Mouse (Mus musculus) hindbrain, embryonic 16.5 days (tissue): ENCODE measurements at regions not wholly inside any gene's neighbourhood (a gene's known extent, or its start where the extent isn't known, plus 50 kb on each side); places are given as distances from the start of the nearest gene placed in this dataset.

ENCODE experiments used
- ATAC-seq: fragments of 200-750 bp; cut with Nextera tagmentation; 2 replicates; pipeline ENCODE4 v1.8.0; 2017; ENCODE audit warnings: moderate TSS enrichment, moderate library complexity
- H3K27ac ChIP-seq: fragments of 300-500 bp; sonication (generic); 2 replicates; pipeline ENCODE4 v1.5.1; 2014; ENCODE audit warnings: low read depth, mild to moderate bottlenecking, control low read depth, low read length, moderate library complexity
- H3K27me3 ChIP-seq: fragments of 300-500 bp; sonication (generic); replicated peaks from 2 replicates; pipeline ENCODE4 v1.6.1; 2014; ENCODE audit warnings: low read length; ENCODE audit not compliant: control insufficient read depth, insufficient read depth
- H3K36me3 ChIP-seq: fragments of 300-500 bp; sonication (generic); 2 replicates; pipeline ENCODE4 v1.6.1; 2014; ENCODE audit warnings: mild to moderate bottlenecking, low read length, moderate library complexity, mixed read lengths; ENCODE audit not compliant: control insufficient read depth, insufficient read depth
- H3K4me1 ChIP-seq: fragments of 300-500 bp; sonication (generic); 2 replicates; pipeline ENCODE4 v1.6.1; 2014; ENCODE audit warnings: low read depth, low read length; ENCODE audit not compliant: control insufficient read depth, insufficient read depth
- H3K4me2 ChIP-seq: fragments of 300-500 bp; sonication (generic); 2 replicates; pipeline ENCODE4 v1.6.1; 2014; ENCODE audit warnings: mild to moderate bottlenecking, low read length, control low read depth, moderate library complexity
- H3K4me3 ChIP-seq: fragments of 300-500 bp; sonication (generic); 2 replicates; pipeline ENCODE4 v1.5.1; 2014; ENCODE audit warnings: mild to moderate bottlenecking, low read length, control low read depth, moderate library complexity
- H3K9ac ChIP-seq: fragments of 300-500 bp; sonication (generic); 2 replicates; pipeline ENCODE4 v1.6.1; 2014; ENCODE audit warnings: low read depth, mild to moderate bottlenecking, control low read depth, low read length, moderate library complexity
- H3K9me3 ChIP-seq: fragments of 300-500 bp; sonication (generic); 2 replicates; pipeline ENCODE4 v1.6.1; 2014; ENCODE audit warnings: mild to moderate bottlenecking, low read length, moderate library complexity; ENCODE audit not compliant: control insufficient read depth
- WGBS: fragments of 180-500 bp; shearing (Covaris S2); extraction: QIAGEN DNeasy Blood & Tissue Kit; methylation state at CpG from one replicate; pipeline ENCODE4 v1.1.7; 2014; 5-methylcytosine and 5-hydroxymethylcytosine counted together

DNA sequence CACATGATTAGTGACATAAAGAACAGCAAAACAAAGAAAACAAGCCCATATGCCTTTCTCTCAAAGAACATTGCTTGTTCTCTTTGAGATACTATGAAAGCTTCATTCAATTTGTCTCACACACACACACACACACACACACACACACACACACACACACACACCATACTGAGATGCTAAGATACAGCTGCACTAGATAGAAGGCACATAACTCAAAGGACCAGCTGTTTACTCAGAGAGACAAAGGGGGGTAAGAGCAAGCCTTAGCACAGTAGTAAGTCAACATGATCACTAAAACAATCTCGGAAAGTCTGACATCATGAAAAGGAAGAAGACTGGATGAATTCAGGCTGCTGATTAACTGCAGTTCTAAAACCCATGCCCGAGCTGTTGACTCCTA is 1051.6 kb downstream of the Cdh18 start:
- no peaks in the 10 kb centered on the region for H3K27me3 ChIP-seq
- H3K4me3 ChIP-seq = no peak overlapping the region
- H3K9me3 ChIP-seq = no peaks in the 10 kb centered on the region
- H3K27ac ChIP-seq = no peak overlapping the region
- no peak overlapping the region for H3K4me2 ChIP-seq
- 79% methylated on average over 2 of the region's 2 CpGs for WGBS
- H3K4me1 ChIP-seq = no peaks in the 10 kb centered on the region
- no peak overlapping the region for H3K9ac ChIP-seq
- ATAC-seq = no peak
- no peaks in the 10 kb centered on the region for H3K36me3 ChIP-seq
